In the genomic region with DNA sequence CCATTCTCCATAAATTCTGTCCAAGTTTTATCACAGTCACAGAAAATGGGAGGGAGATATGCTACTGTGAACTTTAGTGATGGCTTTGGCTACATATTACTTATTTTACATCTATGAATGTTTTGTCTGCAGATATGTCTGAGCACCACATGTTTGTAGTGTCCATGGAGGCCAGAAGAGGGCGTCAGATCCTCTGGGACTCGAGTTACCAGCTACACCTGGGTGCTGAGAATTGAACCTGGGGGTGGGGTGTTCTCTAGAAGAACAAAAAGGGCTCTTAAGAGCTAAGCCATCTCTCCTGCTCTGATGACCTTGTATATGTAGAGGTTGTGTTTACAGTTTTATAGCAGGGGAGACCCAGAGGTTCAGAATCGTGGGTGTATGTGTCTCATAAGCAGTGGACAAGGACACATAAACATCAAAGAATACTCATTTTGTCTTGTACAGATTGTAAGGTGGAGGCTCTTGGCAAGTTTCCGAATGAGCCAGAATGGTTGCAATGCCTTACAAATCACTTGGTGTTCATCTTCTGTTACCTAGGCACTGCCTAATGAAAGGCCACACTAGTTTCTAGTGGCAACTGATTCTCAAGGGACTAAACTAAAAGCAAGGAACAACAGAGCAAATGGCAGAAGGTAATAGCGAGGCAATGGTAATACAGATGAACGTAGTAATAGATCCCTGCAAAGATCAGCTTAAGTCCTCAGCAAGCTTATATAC, we compare ENCODE assay signal across 8 mouse cellular contexts. TPM values are rescaled to one million over a fixed set of nuclear protein-coding genes. Genes with fewer than 3 reads are reported as not detected.
A peak's percentile ranks its signal among the peaks of the same experiment; 100 is the strongest.
DNase-seq lines count a peak whose midpoint lies in the region; ATAC-seq and TF ChIP-seq lines count a peak whose summit lies in the region.

No protein-coding gene starts in this region.

- no peak; the same call in 1 of the 2 replicates for TF ChIP-seq CTCF in left cerebral cortex, adult 2 months (IDR thresholded peaks at IDR 0.05)
- no peak for TF ChIP-seq CTCF in cerebellum, adult 2 months (IDR thresholded peaks at IDR 0.05; ENCODE audit: borderline replicate concordance, insufficient read depth, low read depth, low read length)

- intact Hi-C loops in left cerebral cortex, adult 2 months (cut with DNase I): loop anchor here (1.0 kb wide), 1 partner anchor 47 kb away; the partner anchor contains the start of gene Ublcp1

- no peak for TF ChIP-seq POLR2A in cerebellum, adult 2 months (IDR thresholded peaks at IDR 0.05; ENCODE audit: borderline replicate concordance, insufficient read depth, low read length)

- peak overlapping the region; percentile 82 for H3K4me2 ChIP-seq in embryonic facial prominence, embryonic 12.5 days (replicated peaks)
- peak overlapping the region; percentile 82 for H3K4me2 ChIP-seq in limb, embryonic 12.5 days

- no peak overlapping the region; the same call in 1 of the 2 replicates for H3K27ac ChIP-seq in left cerebral cortex, adult 2 months
- no peak overlapping the region for H3K27ac ChIP-seq in embryonic facial prominence, embryonic 12.5 days
- H3K27ac ChIP-seq in limb, embryonic 12.5 days: no peak overlapping the region
- no peak overlapping the region for H3K27ac ChIP-seq in cerebellum, adult 2 months (ENCODE audit: insufficient read depth, low read length)

- H3K27me3 ChIP-seq in embryonic facial prominence, embryonic 12.5 days: no peaks in the 10 kb centered on the region
- no peaks in the 10 kb centered on the region for H3K27me3 ChIP-seq in limb, embryonic 12.5 days
- H3K27me3 ChIP-seq in cerebellum, adult 2 months (ENCODE audit: control insufficient read depth, insufficient read depth, low read length): no peaks in the 10 kb centered on the region

- no peak overlapping the region for H3K9ac ChIP-seq in embryonic facial prominence, embryonic 12.5 days
- no peak overlapping the region for H3K9ac ChIP-seq in limb, embryonic 12.5 days (replicated peaks)

- DNase-seq in left cerebral cortex, adult 2 months (ENCODE audit: extremely low spot score in 1 of 2, low spot score in 2 of 2): no peak
- DNase-seq in left cerebral cortex, adult 9 months (ENCODE audit: low spot score in 2 of 2): no peak
- peak; percentile 4 for DNase-seq in retina, postnatal 1 day
- DNase-seq in embryo, embryonic 10.5 days (ENCODE audit: low spot score): no peak
- DNase-seq in cerebellum, adult 2 months: no peak
- DNase-seq in spleen, postnatal 10 days (ENCODE audit: low spot score in 2 of 2): no peak

- ATAC-seq in embryonic facial prominence, embryonic 12.5 days (ENCODE audit: insufficient number of reproducible peaks, insufficient read depth, low FRiP score, low TSS enrichment): no peak
- no peak for ATAC-seq in limb, embryonic 12.5 days (ENCODE audit: insufficient number of reproducible peaks, insufficient read depth, low FRiP score, low TSS enrichment, low read depth)

- no peaks in the 10 kb centered on the region for H3K9me3 ChIP-seq in embryonic facial prominence, embryonic 12.5 days
- H3K9me3 ChIP-seq in limb, embryonic 12.5 days: no peaks in the 10 kb centered on the region

- WGBS in embryonic facial prominence, embryonic 12.5 days: 50% methylated on average over 6 of the region's 6 CpGs
- 48% methylated on average over 6 of the region's 6 CpGs for WGBS in limb, embryonic 12.5 days
- WGBS in cerebellum, adult 2 months: 44% methylated on average over 6 of the region's 6 CpGs

- peak overlapping the region; percentile 98; the same call in 1 of the 2 replicates for H3K4me3 ChIP-seq in left cerebral cortex, adult 2 months
- no peak overlapping the region for H3K4me3 ChIP-seq in embryonic facial prominence, embryonic 12.5 days
- H3K4me3 ChIP-seq in limb, embryonic 12.5 days (replicated peaks): peak overlapping the region; percentile 96
- no peak overlapping the region for H3K4me3 ChIP-seq in cerebellum, adult 2 months (replicated peaks; ENCODE audit: insufficient read depth, low read depth, low read length)

- peaks cover 8% of the 10 kb centered on the region; the same call in 1 of the 2 replicates for H3K4me1 ChIP-seq in embryonic facial prominence, embryonic 12.5 days
- H3K4me1 ChIP-seq in limb, embryonic 12.5 days (replicated peaks): peaks cover 17% of the 10 kb centered on the region
- H3K4me1 ChIP-seq in cerebellum, adult 2 months (ENCODE audit: control insufficient read depth, insufficient read depth, low read length): no peaks in the 10 kb centered on the region; the same call in 1 of the 2 replicates

- no peaks in the 10 kb centered on the region for H3K36me3 ChIP-seq in embryonic facial prominence, embryonic 12.5 days
- H3K36me3 ChIP-seq in limb, embryonic 12.5 days: no peaks in the 10 kb centered on the region

RNA-seq across cellular contexts. Expression of gene Rnf145, which starts 1.0 kb away (rescaled TPM):
- 10 to 100 TPM; 82.0 to 97.8 TPM for total RNA-seq in left cerebral cortex, adult 2 months (2021)
- 98.4 and 100 TPM in 2 replicates for polyA plus RNA-seq in embryonic facial prominence, embryonic 12.5 days (2016; fragmentation: Nextera tagmentation; extraction: Ambion mirVana)
- 91.0 and 91.5 TPM in 2 replicates for polyA plus RNA-seq in limb, embryonic 12.5 days (2016; fragmentation: Nextera tagmentation; extraction: Ambion mirVana)
- polyA plus RNA-seq in cerebellum, adult 2 months (2012; rRNA removed): 94.2 and 94.6 TPM in 2 replicates

RNA-seq across cellular contexts. Expression of gene Ublcp1, which starts 47.4 kb away (rescaled TPM):
- 10 to 100 TPM; 45.7 to 50.1 TPM for total RNA-seq in left cerebral cortex, adult 2 months (2021)
- polyA plus RNA-seq in embryonic facial prominence, embryonic 12.5 days (2016; fragmentation: Nextera tagmentation; extraction: Ambion mirVana): 65.6 and 73.4 TPM in 2 replicates
- 73.3 and 76.3 TPM in 2 replicates for polyA plus RNA-seq in limb, embryonic 12.5 days (2016; fragmentation: Nextera tagmentation; extraction: Ambion mirVana)
- polyA plus RNA-seq in cerebellum, adult 2 months (2012; rRNA removed): 99.6 and 111 TPM in 2 replicates

Comparison
In these comparisons a context has a peak if more than half of its experiments do, and no peak if none do; other contexts are left out.
1. H3K4me3 ChIP-seq: peak in left cerebral cortex, adult 2 months (single experiment) and limb, embryonic 12.5 days (single experiment); none in embryonic facial prominence, embryonic 12.5 days (single experiment) and cerebellum, adult 2 months (single experiment).